Mouse (Mus musculus): ENCODE measurements around the gene Epha4. TPM values are rescaled to one million over a fixed set of nuclear protein-coding genes. Genes with fewer than 3 reads are reported as not detected.

Epha4 gene
- 111 and 118 TPM in 2 replicates for total RNA-seq (2014; rRNA removed)
- 45.9 and 58.7 TPM in 2 replicates for polyA plus RNA-seq (2015; fragmentation: Nextera tagmentation; extraction: Ambion mirVana)

GRCm38 (mm10) chr1:77514963-77515650, at the start of gene Epha4:
Epha4 (minus strand) TSS chr1:77515088.
- WGBS = under 1% methylated on average over 40 of the region's 40 CpGs
- ATAC-seq (peak; percentile 93), DNase-seq (peak; percentile 94)
- peak within 1 kb of the TSS; percentile 70 for H3K4me3 ChIP-seq (ENCODE audit: low read depth, low read length)
- peak within 1 kb of the TSS; percentile 90 for H3K4me2 ChIP-seq (ENCODE audit: low read depth)
- no peaks in the 10 kb centered on the region for H3K36me3 ChIP-seq (ENCODE audit: insufficient read depth)
- no peaks in the 10 kb centered on the region for H3K9me3 ChIP-seq (ENCODE audit: low read length)
- H3K27ac ChIP-seq (ENCODE audit: low read depth, low read length) = peak within 1 kb of the TSS; percentile 95
- 0 out of 2 replicates have a peak, but pooled peaks have one; percentile 6 for TF ChIP-seq CTCF (IDR thresholded peaks at IDR 0.05; ENCODE audit: low read depth)
- H3K4me1 ChIP-seq (ENCODE audit: insufficient read depth) = peaks cover 14% of the 10 kb centered on the region
- peak within 1 kb of the TSS; percentile 81 for H3K9ac ChIP-seq
- H3K27me3 ChIP-seq (ENCODE audit: insufficient read depth, low read length) = no peaks in the 10 kb centered on the region

GRCm38 (mm10) chr1:77556199-77556598, 41.3 kb upstream of the Epha4 start:
- Histone ChIP-seq H3K4me3 (ENCODE audit: low read depth, low read length) (no peak overlapping the region), H3K9me3 (ENCODE audit: low read length) (no peaks in the 10 kb centered on the region), H3K27ac (ENCODE audit: low read depth, low read length) (no peak overlapping the region), H3K4me1 (ENCODE audit: insufficient read depth) (no peaks in the 10 kb centered on the region), H3K36me3 (ENCODE audit: insufficient read depth) (no peaks in the 10 kb centered on the region), H3K9ac (no peak overlapping the region), H3K4me2 (ENCODE audit: low read depth) (no peak overlapping the region), H3K27me3 (ENCODE audit: insufficient read depth, low read length) (no peaks in the 10 kb centered on the region)
- ATAC-seq (no peak), DNase-seq (no peak)
- TF ChIP-seq CTCF (IDR thresholded peaks at IDR 0.05; ENCODE audit: low read depth) = no peak
- WGBS = 27% methylated on average over 3 of the region's 3 CpGs

- DNase-seq = no peak
Observed at GRCm38 (mm10) chr1:77551927-77552326, 37.0 kb upstream of the Epha4 start.

GRCm38 (mm10) chr1:77545722-77546121, 30.8 kb upstream of the Epha4 start:
- Histone ChIP-seq H3K27ac (ENCODE audit: low read depth, low read length) (0 out of 2 replicates have a peak overlapping the region, but pooled peaks have one; percentile 35), H3K4me2 (ENCODE audit: low read depth) (peak overlapping the region; percentile 4; the same call in 1 of the 2 replicates), H3K36me3 (ENCODE audit: insufficient read depth) (no peaks in the 10 kb centered on the region)

More at GRCm38 (mm10) chr1:77551927-77552326, 37.0 kb upstream of the Epha4 start:
- TF ChIP-seq CTCF (IDR thresholded peaks at IDR 0.05; ENCODE audit: low read depth) = no peak
- no peak overlapping the region for H3K9ac ChIP-seq
- H3K4me3 ChIP-seq (ENCODE audit: low read depth, low read length) = no peak overlapping the region
- H3K9me3 ChIP-seq (ENCODE audit: low read length) = no peaks in the 10 kb centered on the region
- 0 out of 2 replicates have a peak, but pooled peaks cover under 1% of the 10 kb centered on the region for H3K4me1 ChIP-seq (ENCODE audit: insufficient read depth)
- H3K27ac ChIP-seq (ENCODE audit: low read depth, low read length) = no peak overlapping the region
- ATAC-seq = no peak
- H3K36me3 ChIP-seq (ENCODE audit: insufficient read depth) = no peaks in the 10 kb centered on the region
- H3K4me2 ChIP-seq (ENCODE audit: low read depth) = no peak overlapping the region
- WGBS = 76% methylated on average over 7 of the region's 7 CpGs
- H3K27me3 ChIP-seq (ENCODE audit: insufficient read depth, low read length) = no peaks in the 10 kb centered on the region

GRCm38 (mm10) chr1:77545035-77545434, 30.1 kb upstream of the Epha4 start:
- no peak for DNase-seq
- H3K36me3 ChIP-seq (ENCODE audit: insufficient read depth) = no peaks in the 10 kb centered on the region
- no peaks in the 10 kb centered on the region for H3K9me3 ChIP-seq (ENCODE audit: low read length)
- no peak overlapping the region for H3K4me3 ChIP-seq (ENCODE audit: low read depth, low read length)
- peaks cover 18% of the 10 kb centered on the region for H3K4me1 ChIP-seq (ENCODE audit: insufficient read depth)
- no peak overlapping the region for H3K4me2 ChIP-seq (ENCODE audit: low read depth)
- no peak overlapping the region for H3K9ac ChIP-seq
- H3K27ac ChIP-seq (ENCODE audit: low read depth, low read length) = 0 out of 2 replicates have a peak overlapping the region, but pooled peaks have one; percentile 35
- ATAC-seq = peak; percentile 18; the same call in 1 of the 2 replicates
- WGBS = 48% methylated on average over 1 of the region's 1 CpGs
- no peak for TF ChIP-seq CTCF (IDR thresholded peaks at IDR 0.05; ENCODE audit: low read depth)
- H3K27me3 ChIP-seq (ENCODE audit: insufficient read depth, low read length) = no peaks in the 10 kb centered on the region

More at GRCm38 (mm10) chr1:77545722-77546121, 30.8 kb upstream of the Epha4 start:
- DNase-seq (peak; percentile 85), ATAC-seq (peak; percentile 96)
- WGBS = 3% methylated on average over 6 of the region's 6 CpGs
- Histone ChIP-seq H3K9me3 (ENCODE audit: low read length) (no peaks in the 10 kb centered on the region), H3K4me3 (ENCODE audit: low read depth, low read length) (no peak overlapping the region), H3K27me3 (ENCODE audit: insufficient read depth, low read length) (no peaks in the 10 kb centered on the region), H3K9ac (no peak overlapping the region), H3K4me1 (ENCODE audit: insufficient read depth) (peaks cover 18% of the 10 kb centered on the region)
- peak; percentile 26; the same call in 1 of the 2 replicates for TF ChIP-seq CTCF (IDR thresholded peaks at IDR 0.05; ENCODE audit: low read depth)

GRCm38 (mm10) chr1:77544279-77544678, 29.4 kb upstream of the Epha4 start:
- ATAC-seq (no peak), DNase-seq (no peak)
- Histone ChIP-seq H3K27me3 (ENCODE audit: insufficient read depth, low read length) (no peaks in the 10 kb centered on the region), H3K9ac (no peak overlapping the region), H3K4me2 (ENCODE audit: low read depth) (no peak overlapping the region), H3K36me3 (ENCODE audit: insufficient read depth) (no peaks in the 10 kb centered on the region), H3K9me3 (ENCODE audit: low read length) (no peaks in the 10 kb centered on the region), H3K27ac (ENCODE audit: low read depth, low read length) (no peak overlapping the region), H3K4me3 (ENCODE audit: low read depth, low read length) (no peak overlapping the region), H3K4me1 (ENCODE audit: insufficient read depth) (peaks cover 18% of the 10 kb centered on the region)
- no peak for TF ChIP-seq CTCF (IDR thresholded peaks at IDR 0.05; ENCODE audit: low read depth)
- 33% methylated on average over 3 of the region's 3 CpGs for WGBS

- Histone ChIP-seq H3K27ac (ENCODE audit: low read depth, low read length) (no peak overlapping the region), H3K4me1 (ENCODE audit: insufficient read depth) (no peaks in the 10 kb centered on the region; the same call in 1 of the 2 replicates), H3K4me3 (ENCODE audit: low read depth, low read length) (no peak overlapping the region), H3K4me2 (ENCODE audit: low read depth) (no peak overlapping the region), H3K9ac (no peak overlapping the region), H3K36me3 (ENCODE audit: insufficient read depth) (no peaks in the 10 kb centered on the region), H3K9me3 (ENCODE audit: low read length) (no peaks in the 10 kb centered on the region), H3K27me3 (ENCODE audit: insufficient read depth, low read length) (no peaks in the 10 kb centered on the region)
- 62% methylated on average over 12 of the region's 12 CpGs for WGBS
- ATAC-seq = no peak; the same call in 1 of the 2 replicates
- DNase-seq = no peak
- no peak for TF ChIP-seq CTCF (IDR thresholded peaks at IDR 0.05; ENCODE audit: low read depth)
Observed at GRCm38 (mm10) chr1:77539945-77540344, 25.1 kb upstream of the Epha4 start.

Data from forebrain, postnatal 0 days (tissue).